Mouse (Mus musculus) CD4-positive helper T cell, adult 2 months (primary cell): ENCODE results near the gene AI467606.

Source experiments
- DNase-seq: peaks from one replicate; pipeline ENCODE4 v3.0.0-alpha.2; 2012; ENCODE audit warnings: low read depth, missing footprints, low spot score

The AI467606 gene

GRCm38 (mm10) chr7:127093914-127094313, 2.8 kb downstream of the AI467606 start:
- DNase-seq = peak; percentile 32

- DNase-seq = no peak
Measured at GRCm38 (mm10) chr7:127096456-127096855, 5.3 kb downstream of the AI467606 start.

DNA sequence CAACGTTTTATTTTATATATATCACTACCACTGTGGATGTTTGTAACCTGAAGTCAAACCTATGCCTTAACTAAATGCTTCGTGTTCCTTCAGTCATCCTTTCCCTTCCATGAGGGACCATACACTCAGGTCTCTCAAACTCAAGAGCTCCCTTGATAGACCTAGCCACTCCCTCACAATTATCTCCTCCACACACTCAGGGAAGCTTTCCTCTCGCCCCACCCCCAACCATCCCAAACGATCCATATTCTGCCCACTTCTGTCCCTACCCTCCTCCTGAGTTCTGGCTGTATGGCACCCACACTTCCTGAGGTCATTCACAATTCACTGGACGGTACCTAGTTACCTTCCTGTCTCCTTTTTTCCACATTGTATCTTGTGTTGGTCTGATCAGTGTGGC, 7.4 kb downstream of the AI467606 start:
- DNase-seq = no peak

DNA sequence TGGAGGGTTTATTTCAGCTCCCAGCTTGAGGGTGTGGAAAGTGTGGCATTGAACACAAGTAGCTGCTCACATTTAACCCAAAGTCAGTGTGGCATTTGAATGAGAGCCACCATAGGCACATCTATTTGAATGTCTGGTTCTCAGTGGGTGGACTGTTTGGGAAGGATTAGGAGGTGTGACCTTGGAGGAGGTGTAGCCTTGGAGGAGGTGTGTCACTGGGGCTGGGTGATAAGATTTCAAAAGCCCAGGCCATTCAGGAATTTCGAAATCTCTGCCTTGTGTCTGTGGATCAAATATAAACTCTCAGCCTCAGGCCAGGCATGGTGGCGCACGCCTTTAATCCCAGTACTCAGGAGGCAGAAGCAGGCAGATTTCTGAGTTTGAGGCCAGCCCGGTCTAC, 7.8 kb downstream of the AI467606 start:
- DNase-seq = no peak

- peak; percentile 50 for DNase-seq
Measured at GRCm38 (mm10) chr7:127099528-127099927, 8.4 kb downstream of the AI467606 start.

GRCm38 (mm10) chr7:127101451-127102016, 10.4 kb downstream of the AI467606 start:
- no peak for DNase-seq

DNA sequence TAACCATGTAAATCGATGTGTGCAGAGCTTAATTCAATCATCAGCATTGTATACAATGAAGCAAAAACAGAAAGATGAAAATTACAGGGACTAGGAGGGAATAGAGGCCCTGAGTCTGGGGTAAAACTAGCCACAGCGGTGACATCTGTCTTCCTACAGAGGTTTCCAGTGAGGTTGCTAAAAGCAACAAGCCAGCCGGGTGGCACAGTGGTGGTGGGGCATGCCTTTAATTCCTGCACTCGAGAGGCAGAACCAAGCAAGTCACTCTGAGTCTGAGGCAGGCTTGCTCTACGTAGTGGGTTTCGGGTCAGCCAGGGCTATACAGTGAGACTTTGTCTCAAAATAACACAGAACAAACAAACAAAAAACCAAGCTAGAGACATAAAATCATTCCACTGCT, 11.0 kb downstream of the AI467606 start:
- DNase-seq = no peak

- peak; percentile 70 for DNase-seq
Measured at GRCm38 (mm10) chr7:127103960-127104359, 12.8 kb downstream of the AI467606 start.

- peak; percentile 87 for DNase-seq
Measured at GRCm38 (mm10) chr7:127104560-127105332, 13.6 kb downstream of the AI467606 start.

GRCm38 (mm10) chr7:127105551-127105950, 14.4 kb downstream of the AI467606 start:
- DNase-seq = no peak

DNA sequence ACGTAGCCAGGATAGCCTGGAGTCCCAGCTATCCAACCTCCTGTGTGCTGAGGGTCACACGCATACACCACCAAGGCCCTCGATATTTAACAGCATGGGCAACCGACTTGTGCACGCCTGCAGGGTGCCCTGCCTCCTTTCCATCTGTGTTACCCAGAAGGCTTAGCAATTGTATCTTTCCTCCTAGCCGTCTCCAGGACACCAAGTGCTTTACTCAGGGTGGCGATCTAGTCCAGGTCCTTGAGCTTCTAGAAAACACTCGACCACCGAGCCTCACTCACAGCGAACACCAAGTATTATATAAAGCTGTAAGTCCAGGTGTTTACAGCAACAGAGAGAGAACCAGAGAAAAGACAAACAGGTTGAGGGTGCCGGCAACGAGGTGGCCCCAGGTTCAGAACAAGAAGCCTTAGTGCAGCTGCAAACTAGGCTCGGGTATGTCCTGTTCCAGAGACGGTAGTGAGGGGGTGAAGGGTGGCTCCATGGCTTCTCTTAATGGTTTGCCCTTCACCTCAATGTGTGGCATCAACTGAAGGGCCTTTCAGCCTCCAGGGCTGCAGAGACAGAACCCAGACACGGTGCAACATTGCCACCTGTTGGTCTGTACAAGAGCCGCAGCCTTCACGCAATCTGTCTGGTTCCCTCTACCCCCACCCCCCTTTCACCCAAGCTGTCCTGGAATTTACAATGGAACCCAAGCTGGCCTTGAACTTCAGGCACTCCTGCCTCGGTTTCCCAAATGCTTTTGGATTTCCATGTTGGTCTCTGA, 19.3 kb downstream of the AI467606 start:
- DNase-seq = peak; percentile 79

DNA sequence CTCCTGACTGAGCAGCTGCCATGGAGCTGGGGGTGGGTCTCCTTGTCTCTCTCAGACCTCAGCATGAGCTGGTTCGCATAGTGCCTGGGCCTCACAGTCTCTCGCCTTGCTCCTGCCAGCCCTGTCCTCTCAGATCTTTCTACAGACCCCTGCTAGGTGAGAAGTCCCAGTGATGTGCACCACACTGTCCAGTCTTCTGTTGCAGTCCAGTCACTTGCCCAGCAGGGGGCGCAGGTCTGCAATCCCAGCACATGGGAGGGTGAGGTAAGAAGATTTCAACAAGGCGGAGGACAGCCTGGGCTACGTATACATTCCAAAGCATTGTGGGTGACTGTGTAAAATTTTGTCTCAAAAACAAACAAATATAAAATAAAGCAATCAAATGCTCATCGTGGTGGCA, 20.3 kb downstream of the AI467606 start:
- peak; percentile 83 for DNase-seq

DNA sequence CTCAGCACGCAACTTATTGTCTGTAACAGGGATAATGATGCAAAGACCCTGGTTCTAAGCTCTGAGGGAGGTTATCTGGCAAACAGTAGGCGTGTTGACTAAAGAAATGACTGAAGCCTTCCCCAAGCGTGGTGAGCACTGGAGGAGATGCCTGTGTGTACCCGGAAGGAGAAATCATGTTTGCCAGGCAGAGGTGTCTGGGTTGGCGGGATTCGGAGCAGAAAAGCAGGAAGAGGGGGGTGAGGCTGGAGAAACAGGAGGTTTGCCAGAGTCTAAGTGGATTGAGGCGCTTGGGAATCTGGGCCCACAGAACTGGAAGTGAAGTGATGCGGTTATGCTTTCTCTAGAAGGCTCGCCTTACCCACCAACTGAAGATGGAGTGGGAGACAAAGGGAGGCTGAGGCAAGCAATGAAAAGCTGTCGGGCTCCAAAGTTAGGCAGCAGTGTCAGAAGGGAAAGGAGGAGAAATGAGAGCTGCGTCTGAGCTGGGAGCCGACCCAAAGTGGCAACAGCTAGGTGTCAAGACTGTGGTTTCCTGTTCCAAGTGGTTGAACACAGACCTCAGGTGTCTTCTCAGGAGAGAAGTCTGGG, 21.2 kb downstream of the AI467606 start:
- DNase-seq = peak; percentile 76

GRCm38 (mm10) chr7:127112921-127113597, 21.9 kb downstream of the AI467606 start:
- peak; percentile 86 for DNase-seq

GRCm38 (mm10) chr7:127113614-127114259, 22.6 kb downstream of the AI467606 start:
- peak; percentile 85 for DNase-seq

DNA sequence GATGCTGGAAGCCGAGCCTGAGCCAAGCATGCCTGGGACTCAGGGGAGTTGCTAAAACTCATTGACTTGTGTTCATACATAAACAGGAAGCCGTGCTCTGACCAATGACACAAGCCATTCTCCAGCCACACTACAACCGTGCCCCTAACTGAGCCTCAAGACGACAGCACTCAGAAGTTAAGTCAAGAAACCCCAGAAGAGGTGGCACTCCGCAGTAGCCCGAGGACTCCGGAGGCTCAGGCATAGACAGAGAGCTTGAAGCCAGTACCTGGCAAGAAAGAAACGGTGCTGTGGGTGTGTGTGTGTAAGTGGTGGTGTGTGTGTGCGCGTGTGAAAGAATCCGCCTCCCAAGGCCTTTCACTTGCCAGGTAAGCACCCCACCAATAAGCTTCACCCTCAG, 23.8 kb downstream of the AI467606 start:
- no peak for DNase-seq

DNA sequence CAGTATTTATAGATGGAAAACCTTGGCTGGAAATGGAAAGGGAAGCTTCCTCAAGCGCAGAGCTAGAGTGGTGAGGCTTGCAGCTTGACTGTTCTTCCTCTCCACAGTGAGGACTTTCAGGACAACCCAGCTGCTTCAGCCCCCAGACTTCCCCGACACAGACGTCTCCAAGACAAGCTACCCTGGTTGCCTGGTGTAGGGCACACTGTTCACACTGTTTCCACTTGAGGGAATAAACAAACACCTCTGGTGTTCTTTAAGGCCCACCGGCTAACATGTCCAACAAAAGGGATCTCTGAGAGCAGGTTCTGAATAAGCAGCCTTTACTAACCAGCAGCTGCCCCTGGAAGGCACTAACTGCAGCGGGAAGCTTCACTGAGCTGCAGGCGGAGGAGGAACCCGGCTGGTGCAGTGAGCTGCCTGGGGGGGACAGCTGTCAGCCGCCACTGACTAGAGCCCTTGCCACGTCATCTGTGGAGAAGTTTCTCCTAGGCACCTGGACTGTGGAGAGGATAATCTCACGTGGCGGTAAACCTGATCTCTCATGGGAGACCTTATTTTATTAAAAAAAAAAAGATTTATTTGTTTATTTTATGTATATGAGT, 25.3 kb downstream of the AI467606 start:
- no peak for DNase-seq

DNA sequence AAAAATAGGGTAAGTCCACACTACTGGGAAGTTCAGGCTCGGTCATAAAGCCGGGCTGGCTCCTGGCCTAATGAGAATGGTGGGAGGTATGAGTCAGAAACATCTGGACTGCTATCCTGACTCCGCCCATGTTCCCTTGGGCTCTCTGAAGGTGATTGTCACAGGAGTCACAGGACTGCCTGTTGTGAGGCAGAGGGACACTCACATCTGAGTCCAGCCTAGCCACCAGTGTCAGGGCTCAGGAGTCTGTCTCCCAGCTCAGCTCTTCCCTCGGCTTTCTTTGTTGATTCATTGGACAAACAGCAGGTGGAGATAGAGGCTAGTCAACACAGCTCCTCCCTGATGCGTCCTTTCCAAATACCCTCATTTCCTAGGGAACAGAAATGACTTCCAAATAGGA, 26.8 kb downstream of the AI467606 start:
- DNase-seq = no peak

- DNase-seq = no peak
Measured at GRCm38 (mm10) chr7:127118671-127119445, 27.7 kb downstream of the AI467606 start.
